Mouse (Mus musculus) forebrain, embryonic 13.5 days (tissue): ENCODE results near the gene Axin2. TPM values are rescaled to one million over a fixed set of nuclear protein-coding genes. Genes with fewer than 3 reads are reported as not detected.

Experiments used
- ATAC-seq: fragments of 200-750 bp; cut with Nextera tagmentation; 2 replicates; pipeline ENCODE4 v1.8.0; 2017
- H3K27ac ChIP-seq: fragments of 300-500 bp; sonication (generic); 2 replicates; pipeline ENCODE4 v1.5.1; 2015; ENCODE audit warnings: inconsistent platforms, mild to moderate bottlenecking, moderate library complexity
- H3K27me3 ChIP-seq: fragments of 300-500 bp; sonication (generic); 2 replicates; pipeline ENCODE4 v1.6.1; 2015; ENCODE audit warnings: mild to moderate bottlenecking, inconsistent platforms
- H3K36me3 ChIP-seq: fragments of 300-500 bp; sonication (generic); 2 replicates; pipeline ENCODE4 v1.6.1; 2015; ENCODE audit warnings: mild to moderate bottlenecking, inconsistent platforms; ENCODE audit not compliant: poor library complexity, severe bottlenecking
- H3K4me1 ChIP-seq: fragments of 300-500 bp; sonication (generic); 2 replicates; pipeline ENCODE4 v1.6.1; 2015; ENCODE audit warnings: inconsistent platforms
- H3K4me2 ChIP-seq: fragments of 300-500 bp; sonication (generic); 2 replicates; pipeline ENCODE4 v1.6.1; 2015; ENCODE audit warnings: inconsistent platforms, mild to moderate bottlenecking, moderate library complexity
- H3K4me3 ChIP-seq: fragments of 300-500 bp; sonication (generic); 2 replicates; pipeline ENCODE4 v1.5.1; 2015; ENCODE audit warnings: mild to moderate bottlenecking, inconsistent platforms
- H3K9ac ChIP-seq: fragments of 300-500 bp; sonication (generic); 2 replicates; pipeline ENCODE4 v1.6.1; 2015; ENCODE audit warnings: mild to moderate bottlenecking, inconsistent platforms
- H3K9me3 ChIP-seq: fragments of 300-500 bp; sonication (generic); replicated peaks from 2 replicates; pipeline ENCODE4 v1.6.1; 2016; ENCODE audit warnings: inconsistent platforms
- WGBS: fragments of 180-500 bp; shearing (Covaris S2); methylation state at CpG from one replicate; pipeline ENCODE4 v1.1.7; 2015; 5-methylcytosine and 5-hydroxymethylcytosine counted together
- polyA plus RNA-seq: library from polyadenylated mRNA; unstranded; fragments of >200 nt; fragmentation: Nextera tagmentation; extraction: Ambion mirVana; gene quantifications from 2 replicates; pipeline ENCODE4 v1.2.1, GENCODE M21; 2015

The Axin2 gene
- polyA plus RNA-seq, 1 experiment from 2014 or later = 9.6 TPM

DNA sequence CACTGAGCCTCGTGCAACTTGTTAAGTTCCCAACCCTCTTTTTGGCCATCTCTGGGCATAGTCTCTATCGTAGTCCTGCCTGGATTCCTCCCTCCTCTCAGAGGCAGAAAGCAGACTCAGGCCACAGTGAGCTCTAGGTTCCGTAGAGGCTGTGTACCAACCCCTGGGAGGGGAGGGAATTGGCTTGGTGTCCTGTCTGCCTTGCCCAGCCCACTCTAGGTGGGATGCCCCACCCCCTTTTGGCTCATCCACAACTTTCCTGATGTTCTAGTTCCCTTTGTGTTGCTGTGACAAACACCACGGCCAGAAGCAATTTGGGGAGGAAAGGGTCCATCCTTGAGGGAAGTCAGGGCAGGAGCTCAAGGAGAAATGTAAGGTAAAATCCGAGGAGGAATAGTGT is 39.0 kb downstream of the Axin2 start:
- Histone ChIP-seq H3K27ac (no peak overlapping the region), H3K4me3 (no peak overlapping the region), H3K4me2 (no peak overlapping the region), H3K9me3 (no peaks in the 10 kb centered on the region), H3K36me3 (no peaks in the 10 kb centered on the region), H3K4me1 (peaks cover 22% of the 10 kb centered on the region), H3K27me3 (no peaks in the 10 kb centered on the region), H3K9ac (no peak overlapping the region)
- ATAC-seq = no peak
- 50% methylated on average over 5 of the region's 5 CpGs for WGBS

- no peak overlapping the region for H3K4me3 ChIP-seq
- peak overlapping the region; percentile 0 for H3K27ac ChIP-seq
- H3K27me3 ChIP-seq = no peaks in the 10 kb centered on the region
- no peaks in the 10 kb centered on the region for H3K9me3 ChIP-seq
- 2% methylated on average over 11 of the region's 11 CpGs for WGBS
- no peak for ATAC-seq
- H3K36me3 ChIP-seq = no peaks in the 10 kb centered on the region
- H3K4me2 ChIP-seq = peak overlapping the region; percentile 14
- peaks cover 22% of the 10 kb centered on the region for H3K4me1 ChIP-seq
- no peak overlapping the region for H3K9ac ChIP-seq
Observed at GRCm38 (mm10) chr11:108961651-108962065, 41.5 kb downstream of the Axin2 start.

DNA sequence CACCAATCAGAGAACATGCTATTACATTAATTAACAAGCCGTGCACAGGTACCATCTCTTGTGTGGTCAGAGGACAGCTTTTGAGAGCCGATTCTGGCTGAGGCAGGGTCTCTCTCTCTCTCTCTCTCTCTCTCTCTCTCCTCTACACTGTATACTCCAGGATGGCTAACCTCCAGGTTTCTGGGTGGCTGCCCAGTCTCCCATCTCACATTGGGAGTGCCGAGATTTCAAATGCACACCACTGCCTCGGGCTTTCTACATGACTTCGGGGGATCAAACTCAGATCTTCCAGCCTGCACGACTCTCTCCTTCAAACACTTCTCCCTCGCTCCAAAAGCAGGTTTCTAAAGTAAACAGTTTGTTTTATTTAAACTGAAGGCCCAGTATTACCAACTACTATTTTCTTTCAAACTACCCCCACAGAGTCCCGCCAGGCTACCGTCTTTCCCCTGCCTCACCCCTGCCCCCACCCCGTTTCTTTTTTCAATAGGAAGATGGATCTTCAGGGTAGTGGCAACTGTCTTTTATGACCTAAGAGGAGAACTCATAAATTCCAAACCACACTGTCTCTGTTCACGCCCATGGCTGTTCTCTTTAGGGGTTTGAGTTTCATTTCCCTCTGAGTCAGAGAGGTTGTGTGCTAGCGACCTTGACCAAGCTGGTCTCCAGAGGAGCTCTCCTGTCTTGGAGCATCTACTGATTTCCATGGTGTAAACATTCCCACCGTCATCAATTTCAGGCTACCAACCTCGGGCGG is 43.5 kb downstream of the Axin2 start:
- Histone ChIP-seq H3K36me3 (no peaks in the 10 kb centered on the region), H3K27ac (no peak overlapping the region), H3K9me3 (no peaks in the 10 kb centered on the region), H3K4me1 (peaks cover 16% of the 10 kb centered on the region; the same call in 1 of the 2 replicates), H3K4me2 (no peak overlapping the region), H3K27me3 (no peaks in the 10 kb centered on the region), H3K4me3 (no peak overlapping the region), H3K9ac (no peak overlapping the region)
- 85% methylated on average over 15 of the region's 15 CpGs for WGBS
- no peak for ATAC-seq

GRCm38 (mm10) chr11:108965740-108966139 is 45.6 kb downstream of the Axin2 start:
- no peaks in the 10 kb centered on the region for H3K9me3 ChIP-seq
- H3K4me2 ChIP-seq = no peak overlapping the region
- no peak overlapping the region for H3K4me3 ChIP-seq
- no peak overlapping the region for H3K27ac ChIP-seq
- H3K9ac ChIP-seq = no peak overlapping the region
- H3K4me1 ChIP-seq = peaks cover 11% of the 10 kb centered on the region; the same call in 1 of the 2 replicates
- 74% methylated on average over 6 of the region's 6 CpGs for WGBS
- no peaks in the 10 kb centered on the region for H3K27me3 ChIP-seq
- ATAC-seq = no peak
- H3K36me3 ChIP-seq = no peaks in the 10 kb centered on the region

DNA sequence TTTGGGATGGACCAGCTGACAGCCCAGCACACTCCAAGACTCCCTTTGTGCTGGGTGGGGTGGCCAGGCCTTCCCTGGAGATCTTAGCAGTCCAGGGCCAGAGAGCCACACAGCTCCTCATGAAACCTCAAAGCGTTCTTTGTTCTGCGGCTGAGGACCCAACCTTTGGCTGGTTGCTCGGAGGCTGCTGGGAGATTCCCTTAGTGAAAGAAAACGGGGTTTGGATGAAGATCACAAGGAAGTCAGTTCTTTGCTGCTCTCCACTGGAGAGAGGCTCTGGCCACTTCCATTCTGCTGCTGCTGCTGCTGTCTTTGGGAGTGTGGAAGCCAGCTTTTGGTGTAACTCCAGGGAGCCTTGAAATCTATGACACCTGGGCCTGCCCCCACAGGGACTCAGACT is 53.3 kb downstream of the Axin2 start:
- Histone ChIP-seq H3K4me1 (peaks cover 11% of the 10 kb centered on the region; the same call in 1 of the 2 replicates), H3K9ac (no peak overlapping the region), H3K27me3 (no peaks in the 10 kb centered on the region), H3K9me3 (no peaks in the 10 kb centered on the region), H3K36me3 (no peaks in the 10 kb centered on the region), H3K4me3 (no peak overlapping the region), H3K27ac (no peak overlapping the region), H3K4me2 (no peak overlapping the region)
- ATAC-seq = no peak
- 45% methylated on average over 4 of the region's 4 CpGs for WGBS

- no peaks in the 10 kb centered on the region for H3K9me3 ChIP-seq
- no peak for ATAC-seq
- H3K4me1 ChIP-seq = peaks cover 11% of the 10 kb centered on the region; the same call in 1 of the 2 replicates
- WGBS = 55% methylated on average over 5 of the region's 5 CpGs
- no peak overlapping the region for H3K4me3 ChIP-seq
- no peaks in the 10 kb centered on the region for H3K27me3 ChIP-seq
- H3K27ac ChIP-seq = no peak overlapping the region
- no peak overlapping the region for H3K9ac ChIP-seq
- no peaks in the 10 kb centered on the region for H3K36me3 ChIP-seq
- no peak overlapping the region for H3K4me2 ChIP-seq
Observed at GRCm38 (mm10) chr11:108973866-108974265, 53.7 kb downstream of the Axin2 start.

DNA sequence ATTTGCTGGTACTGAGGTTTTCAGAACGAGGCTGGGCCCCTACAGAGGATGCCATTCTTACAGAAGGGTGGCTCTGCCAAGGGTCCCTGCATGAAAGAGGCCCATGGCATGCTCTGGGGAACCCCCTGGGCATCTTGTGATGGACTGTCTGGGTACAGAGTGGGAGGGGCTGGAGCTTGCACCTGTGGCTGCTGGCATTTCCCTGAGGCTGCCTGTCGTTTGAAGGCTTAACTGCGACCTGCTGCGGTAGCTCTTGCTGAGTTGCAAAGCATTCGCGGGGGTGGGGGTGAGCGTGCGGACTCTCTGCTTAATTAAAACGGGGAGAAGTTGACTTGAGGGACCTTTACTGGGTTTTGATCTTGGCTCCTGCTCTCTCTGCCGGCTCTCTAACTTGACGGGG is 55.4 kb downstream of the Axin2 start:
- no peak overlapping the region for H3K4me3 ChIP-seq
- no peak overlapping the region for H3K4me2 ChIP-seq
- H3K9me3 ChIP-seq = no peaks in the 10 kb centered on the region
- 11% methylated on average over 11 of the region's 11 CpGs for WGBS
- H3K9ac ChIP-seq = no peak overlapping the region
- no peak overlapping the region for H3K27ac ChIP-seq
- H3K4me1 ChIP-seq = peaks cover 11% of the 10 kb centered on the region; the same call in 1 of the 2 replicates
- no peak for ATAC-seq
- no peaks in the 10 kb centered on the region for H3K36me3 ChIP-seq
- no peaks in the 10 kb centered on the region for H3K27me3 ChIP-seq

GRCm38 (mm10) chr11:108980530-108980929 is 60.4 kb downstream of the Axin2 start:
- Histone ChIP-seq H3K9ac (no peak overlapping the region), H3K4me1 (0 out of 2 replicates have a peak, but pooled peaks cover 11% of the 10 kb centered on the region), H3K36me3 (no peaks in the 10 kb centered on the region), H3K9me3 (no peaks in the 10 kb centered on the region), H3K27ac (no peak overlapping the region), H3K4me2 (no peak overlapping the region), H3K4me3 (no peak overlapping the region), H3K27me3 (no peaks in the 10 kb centered on the region)
- 87% methylated on average over 12 of the region's 12 CpGs for WGBS
- no peak for ATAC-seq

- no peak overlapping the region for H3K4me3 ChIP-seq
- WGBS = 90% methylated on average over 8 of the region's 8 CpGs
- H3K9ac ChIP-seq = no peak overlapping the region
- no peaks in the 10 kb centered on the region for H3K27me3 ChIP-seq
- no peak for ATAC-seq
- no peaks in the 10 kb centered on the region for H3K36me3 ChIP-seq
- H3K4me2 ChIP-seq = no peak overlapping the region
- H3K4me1 ChIP-seq = 0 out of 2 replicates have a peak, but pooled peaks cover 6% of the 10 kb centered on the region
- H3K9me3 ChIP-seq = no peaks in the 10 kb centered on the region
- no peak overlapping the region for H3K27ac ChIP-seq
Observed at GRCm38 (mm10) chr11:108981012-108981411, 60.9 kb downstream of the Axin2 start.

GRCm38 (mm10) chr11:108983409-108984064 is 63.4 kb downstream of the Axin2 start:
- Histone ChIP-seq H3K27me3 (no peaks in the 10 kb centered on the region), H3K4me3 (no peak overlapping the region), H3K4me1 (0 out of 2 replicates have a peak, but pooled peaks cover 5% of the 10 kb centered on the region), H3K4me2 (no peak overlapping the region), H3K9ac (no peak overlapping the region), H3K9me3 (no peaks in the 10 kb centered on the region), H3K36me3 (no peaks in the 10 kb centered on the region), H3K27ac (no peak overlapping the region)
- no peak for ATAC-seq
- 67% methylated on average over 7 of the region's 7 CpGs for WGBS

DNA sequence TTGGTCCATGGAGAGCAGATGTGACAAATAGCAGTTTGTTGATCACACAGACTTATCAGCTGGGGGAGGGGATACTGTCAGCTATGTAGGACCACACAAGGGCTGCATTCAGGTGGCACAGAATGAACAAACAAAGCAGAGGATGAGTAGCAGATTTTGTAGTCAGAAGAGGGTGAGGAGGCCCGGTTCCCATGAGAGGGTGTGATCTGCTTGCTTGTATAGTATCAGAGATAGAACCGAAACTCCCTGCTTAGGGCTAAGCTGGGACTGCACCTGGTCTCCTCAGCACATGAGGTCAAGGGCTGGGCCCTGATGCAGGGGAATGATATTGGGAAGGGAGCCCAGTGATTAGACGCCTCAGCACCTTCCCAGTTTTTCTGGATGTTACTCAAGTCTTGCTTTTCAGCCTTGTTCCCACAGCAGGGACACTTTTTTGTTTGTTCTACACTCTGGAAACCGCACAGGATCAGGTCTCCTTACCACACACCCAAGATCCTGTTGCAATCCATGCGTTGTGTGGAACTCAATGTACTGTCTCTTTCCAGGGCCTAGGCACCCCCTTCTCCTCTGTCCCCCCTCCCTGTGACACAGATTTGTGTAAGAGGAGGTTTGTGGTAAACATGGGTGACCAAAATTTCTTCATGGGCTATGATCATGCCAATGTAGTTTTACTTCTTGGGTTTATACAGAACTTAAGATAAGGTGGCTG is 64.7 kb downstream of the Axin2 start:
- H3K27ac ChIP-seq = no peak overlapping the region
- no peak overlapping the region for H3K9ac ChIP-seq
- H3K27me3 ChIP-seq = no peaks in the 10 kb centered on the region
- ATAC-seq = no peak
- no peaks in the 10 kb centered on the region for H3K9me3 ChIP-seq
- no peak overlapping the region for H3K4me2 ChIP-seq
- no peaks in the 10 kb centered on the region for H3K36me3 ChIP-seq
- 0 out of 2 replicates have a peak, but pooled peaks cover 5% of the 10 kb centered on the region for H3K4me1 ChIP-seq
- 70% methylated on average over 5 of the region's 5 CpGs for WGBS
- H3K4me3 ChIP-seq = no peak overlapping the region

DNA sequence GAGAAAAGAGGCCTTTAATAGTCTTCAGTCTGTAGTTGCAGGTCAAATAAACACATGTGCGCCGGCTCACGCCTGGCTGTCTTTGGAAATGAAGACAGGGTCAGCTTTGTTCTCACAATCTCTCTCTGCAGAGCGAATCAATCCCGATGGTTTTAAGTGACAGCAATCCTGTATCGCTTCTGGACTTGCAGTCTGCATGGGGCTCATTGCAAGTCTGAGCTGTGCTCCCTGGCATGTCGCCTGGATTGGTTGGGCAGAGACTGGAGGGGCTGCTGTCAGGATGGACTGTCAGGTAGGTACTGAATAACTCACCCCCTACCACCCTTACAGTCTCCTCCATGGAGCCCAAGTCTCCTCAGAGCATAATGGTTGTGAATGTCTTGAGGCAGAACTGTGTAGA is 65.7 kb downstream of the Axin2 start:
- WGBS = 71% methylated on average over 7 of the region's 7 CpGs
- no peaks in the 10 kb centered on the region for H3K9me3 ChIP-seq
- no peaks in the 10 kb centered on the region for H3K27me3 ChIP-seq
- no peak for ATAC-seq
- no peak overlapping the region for H3K4me2 ChIP-seq
- H3K9ac ChIP-seq = no peak overlapping the region
- 0 out of 2 replicates have a peak, but pooled peaks cover 5% of the 10 kb centered on the region for H3K4me1 ChIP-seq
- no peak overlapping the region for H3K4me3 ChIP-seq
- no peaks in the 10 kb centered on the region for H3K36me3 ChIP-seq
- H3K27ac ChIP-seq = no peak overlapping the region
